ENCODE assay signal across 9 mouse cellular contexts in the genomic region with DNA sequence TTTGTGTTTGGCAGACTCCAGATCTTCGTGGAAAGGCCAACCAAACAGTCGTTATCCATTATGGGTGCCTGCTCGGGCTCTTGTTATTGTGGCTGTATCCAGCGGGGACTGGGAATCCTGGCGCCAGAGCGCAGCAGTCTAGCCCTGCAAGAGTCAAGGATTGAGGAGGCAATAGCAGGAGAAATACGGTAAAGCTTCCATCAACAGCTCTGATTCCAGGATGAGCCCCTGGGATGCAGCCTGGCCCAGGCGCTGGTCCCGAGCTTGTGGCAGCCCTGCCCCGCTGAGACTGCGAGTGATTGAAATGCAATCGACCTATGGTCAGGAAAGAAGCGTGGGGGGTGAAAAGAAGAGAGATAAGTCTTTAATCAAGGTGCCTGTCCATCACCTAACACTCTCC.
DNase-seq lines count a peak whose midpoint lies in the region; ATAC-seq lines count a peak whose summit lies in the region.
"Had no signal": no experiment of that assay in that cellular context is flagged by ENCODE, and none has a peak within 500 bp of the region (broad histone marks: within the 10 kb centered on the region; RNA-seq: fewer than 3 reads in every experiment).

No protein-coding gene starts in this region.

- no peak overlapping the region; the same call in 1 of the 2 replicates for H3K27ac ChIP-seq in lung, embryonic 16.5 days (ENCODE audit: low read length)
- no peak overlapping the region for H3K27ac ChIP-seq in neural tube, embryonic 11.5 days (ENCODE audit: low read depth, low read length)

- H3K9me3 ChIP-seq in lung, embryonic 16.5 days (ENCODE audit: control insufficient read depth, low read length): no peaks in the 10 kb centered on the region
- H3K9me3 ChIP-seq in neural tube, embryonic 11.5 days (ENCODE audit: control insufficient read depth, low read length): no peaks in the 10 kb centered on the region

- 5% methylated on average over 13 of the region's 13 CpGs for WGBS in lung, embryonic 16.5 days
- WGBS in neural tube, embryonic 11.5 days: under 1% methylated on average over 13 of the region's 13 CpGs

- intact Hi-C loops in heart, postnatal 10 days (cut with DNase I): loop anchor here (5.0 to 10.0 kb wide), 3 partner anchors 299 to 1257 kb away; no protein-coding TSS in a partner anchor

- no peak overlapping the region for H3K4me3 ChIP-seq in lung, embryonic 16.5 days (ENCODE audit: low read length)
- H3K4me3 ChIP-seq in neural tube, embryonic 11.5 days (ENCODE audit: low read depth, low read length): no peak overlapping the region

- H3K4me2 ChIP-seq in lung, embryonic 16.5 days (ENCODE audit: low read depth, low read length): 0 out of 2 replicates have a peak overlapping the region, but pooled peaks have one; percentile 16
- H3K4me2 ChIP-seq in neural tube, embryonic 11.5 days (ENCODE audit: low read depth): no peak overlapping the region

- DNase-seq in cerebellum, postnatal 25 days: peak; percentile 38 to 39
- no peak for DNase-seq in cerebellum, adult 11 months
- DNase-seq in lung, postnatal 25 days (ENCODE audit: low spot score): no peak
- DNase-seq in heart, postnatal 10 days: peak; percentile 46 to 55
- DNase-seq in neural tube, embryonic 11.5 days (ENCODE audit: low spot score): peak; percentile 64
- no peak for DNase-seq in right cerebral cortex, postnatal 14 days
- DNase-seq in natural killer cell, adult 2 months (ENCODE audit: low spot score in 2 of 2): no peak
- DNase-seq: adrenal gland, postnatal 25 days had no signal

- no peak overlapping the region for H3K9ac ChIP-seq in lung, embryonic 16.5 days (ENCODE audit: low read length)
- H3K9ac ChIP-seq in neural tube, embryonic 11.5 days (ENCODE audit: low read length): no peak overlapping the region

- ATAC-seq in lung, embryonic 16.5 days (ENCODE audit: low read depth): peak; percentile 30
- no peak for ATAC-seq in neural tube, embryonic 11.5 days (ENCODE audit: insufficient read depth, low FRiP score, low TSS enrichment)

- H3K36me3 ChIP-seq in lung, embryonic 16.5 days (ENCODE audit: control insufficient read depth, insufficient read depth, low read length): no peaks in the 10 kb centered on the region
- H3K36me3 ChIP-seq in neural tube, embryonic 11.5 days (ENCODE audit: control insufficient read depth, insufficient read depth, low read length): no peaks in the 10 kb centered on the region

- H3K4me1 ChIP-seq in lung, embryonic 16.5 days (replicated peaks; ENCODE audit: control insufficient read depth, insufficient read depth, low read length): peaks cover 3% of the 10 kb centered on the region; the same call in 1 of the 2 replicates
- peaks cover 6% of the 10 kb centered on the region for H3K4me1 ChIP-seq in neural tube, embryonic 11.5 days (ENCODE audit: control insufficient read depth, insufficient read depth, low read length)

- peaks cover 5% of the 10 kb centered on the region for H3K27me3 ChIP-seq in lung, embryonic 16.5 days (ENCODE audit: control insufficient read depth, insufficient read depth, low read depth, low read length)
- H3K27me3 ChIP-seq in neural tube, embryonic 11.5 days (ENCODE audit: control insufficient read depth, insufficient read depth, low read length): 0 out of 2 replicates have a peak, but pooled peaks cover 6% of the 10 kb centered on the region

Comparison
In these comparisons a context has a peak if more than half of its experiments do, and no peak if none do; other contexts are left out.
1. DNase-seq: peak in cerebellum, postnatal 25 days (2 of 2), heart, postnatal 10 days (2 of 2) and neural tube, embryonic 11.5 days (single experiment); none in cerebellum, adult 11 months (single experiment), lung, postnatal 25 days (single experiment), right cerebral cortex, postnatal 14 days (single experiment) and natural killer cell, adult 2 months (0 of 2).